Mouse (Mus musculus): ENCODE measurements around the gene Enthd1.
A peak's percentile ranks its signal among the peaks of the same experiment; 100 is the strongest.

The Enthd1 gene

GRCm38 (mm10) chr15:80482348-80482747, 82.6 kb downstream of the Enthd1 start:
- DNase-seq, result no peak

GRCm38 (mm10) chr15:80474429-80475002, 90.4 kb downstream of the Enthd1 start:
- no peak for DNase-seq

- no peak for DNase-seq
Measured at GRCm38 (mm10) chr15:80467876-80468275, 97.1 kb downstream of the Enthd1 start.

DNA sequence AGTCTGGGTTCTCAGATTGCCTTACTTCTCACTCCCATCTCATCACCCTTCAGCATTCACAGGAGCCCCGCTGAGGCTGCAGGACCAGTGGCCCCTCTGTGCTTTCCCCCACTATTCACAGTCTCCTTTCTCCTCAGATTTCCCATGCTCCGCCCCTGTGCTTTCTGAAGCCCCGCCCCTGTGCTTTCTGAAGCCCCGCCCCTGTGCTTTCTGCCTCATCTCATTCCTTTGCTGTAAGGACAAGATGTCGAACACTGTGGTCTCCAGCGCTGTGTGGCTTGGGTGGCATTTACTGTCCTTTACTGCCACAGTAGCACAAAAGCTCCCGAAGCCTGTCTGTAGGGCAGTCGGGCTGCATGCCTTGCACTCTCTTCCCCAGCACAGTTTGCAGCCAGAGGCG, 102.8 kb downstream of the Enthd1 start:
- no peak for DNase-seq

DNA sequence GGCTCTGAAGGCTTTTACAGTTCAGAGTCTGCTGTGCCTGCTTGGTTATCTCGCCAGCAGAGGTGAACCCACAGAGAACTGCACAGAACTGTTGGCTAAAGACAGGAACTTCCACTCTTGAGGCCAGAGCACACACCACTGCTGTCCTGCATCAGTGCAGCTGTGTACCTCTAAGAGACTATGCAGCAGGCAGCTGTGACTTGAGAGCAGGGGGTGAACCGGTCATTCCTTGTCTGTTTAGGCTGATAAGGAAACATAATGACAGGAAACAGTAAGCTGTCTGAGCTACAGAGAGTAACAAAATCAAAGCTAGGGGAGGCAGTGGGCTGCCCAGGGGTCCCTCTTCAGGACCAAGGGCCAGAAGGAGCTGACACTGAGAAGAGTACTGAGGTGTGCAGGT, 103.5 kb downstream of the Enthd1 start:
- DNase-seq, result no peak

GRCm38 (mm10) chr15:80460011-80460410, 104.9 kb downstream of the Enthd1 start:
- peak; percentile 14 for DNase-seq

GRCm38 (mm10) chr15:80457984-80458383, 107.0 kb downstream of the Enthd1 start:
- DNase-seq, result no peak

DNA sequence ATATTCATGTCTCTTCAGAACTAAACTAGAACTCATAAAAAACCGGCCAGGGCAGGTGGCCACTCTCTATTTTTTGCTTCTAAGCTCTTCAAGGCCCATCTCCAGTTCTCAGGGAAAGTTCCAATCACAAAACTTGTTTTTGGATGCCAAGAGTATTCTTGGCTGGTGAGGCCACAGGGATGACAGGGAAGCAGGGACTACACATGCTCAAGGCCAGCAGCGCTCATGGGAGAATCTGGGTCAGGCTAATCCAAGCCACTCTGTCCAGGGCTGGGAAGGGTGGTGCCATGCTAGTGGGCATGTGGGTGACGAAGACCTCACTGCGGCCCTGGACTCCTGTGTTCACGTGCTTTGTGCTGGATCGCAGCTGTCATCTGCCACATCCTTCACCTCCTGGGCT, 110.5 kb downstream of the Enthd1 start:
- DNase-seq, result no peak

DNA sequence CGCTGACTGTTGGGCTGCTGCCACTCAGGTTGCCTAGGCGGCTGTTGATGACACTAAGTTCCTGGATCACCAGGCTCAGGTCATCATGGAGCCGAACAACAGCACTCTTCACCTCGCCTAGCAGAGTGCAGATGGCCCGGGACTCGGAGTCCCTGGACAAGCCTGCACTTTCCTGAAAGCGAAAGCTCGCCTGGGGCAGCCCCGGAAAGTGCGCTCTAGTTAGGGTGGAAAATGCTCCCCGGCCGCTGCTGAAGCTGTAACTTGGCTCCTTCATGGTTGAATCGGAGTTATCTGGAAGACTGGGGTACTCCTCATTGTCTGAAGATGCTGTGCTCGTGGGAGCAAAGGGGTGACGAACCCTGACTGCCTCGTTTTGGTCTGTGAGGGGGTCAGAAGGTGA, 112.5 kb downstream of the Enthd1 start:
- no peak for DNase-seq

GRCm38 (mm10) chr15:80445956-80446687, 118.8 kb downstream of the Enthd1 start:
- DNase-seq, result no peak

GRCm38 (mm10) chr15:80440195-80440594, 124.8 kb downstream of the Enthd1 start:
- DNase-seq, result no peak

GRCm38 (mm10) chr15:80438423-80438822, 126.5 kb downstream of the Enthd1 start:
- DNase-seq, result no peak

DNA sequence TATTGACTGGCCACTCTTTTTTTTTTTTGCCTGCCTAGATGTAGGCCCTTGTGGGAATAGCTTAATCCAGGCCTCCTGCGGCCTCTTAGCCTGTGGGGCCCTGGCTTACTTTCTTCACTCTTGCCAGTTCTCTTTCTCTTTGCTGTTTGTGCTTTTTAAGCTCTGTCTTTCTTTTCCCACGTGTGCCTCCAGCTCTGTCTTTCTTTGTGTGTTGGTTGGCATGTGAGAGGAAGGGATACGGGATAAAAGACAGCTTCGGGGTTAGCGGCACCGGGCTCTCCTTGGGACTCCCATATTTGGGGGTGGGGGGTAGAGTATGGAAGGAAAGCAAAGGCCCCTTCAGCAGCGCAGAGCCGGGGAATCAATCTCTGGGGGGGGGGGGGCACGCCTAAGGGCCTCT, 127.0 kb downstream of the Enthd1 start:
- DNase-seq, result no peak

GRCm38 (mm10) chr15:80436961-80437360, 128.0 kb downstream of the Enthd1 start:
- DNase-seq, result no peak

DNA sequence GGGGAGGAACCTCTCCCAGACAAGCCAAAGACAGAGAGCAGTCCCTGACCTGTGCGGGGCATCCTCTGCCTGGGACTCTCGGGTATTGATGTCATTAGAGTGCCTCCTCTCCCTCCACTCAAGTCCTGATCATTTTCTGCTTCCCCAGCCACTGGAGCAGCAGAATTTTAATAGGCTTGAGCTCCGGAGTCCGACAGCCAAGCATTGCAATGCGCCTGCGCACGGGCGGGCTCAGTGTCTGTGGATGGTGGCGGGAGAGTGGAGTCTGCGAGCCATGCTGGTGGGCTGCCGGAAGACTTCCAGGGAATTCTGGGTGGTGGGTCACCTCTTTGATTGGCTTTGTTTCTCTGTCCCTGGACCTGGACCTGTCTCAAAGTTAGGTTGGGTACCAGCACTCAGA, 134.6 kb downstream of the Enthd1 start:
- peak; percentile 33 for DNase-seq

DNA sequence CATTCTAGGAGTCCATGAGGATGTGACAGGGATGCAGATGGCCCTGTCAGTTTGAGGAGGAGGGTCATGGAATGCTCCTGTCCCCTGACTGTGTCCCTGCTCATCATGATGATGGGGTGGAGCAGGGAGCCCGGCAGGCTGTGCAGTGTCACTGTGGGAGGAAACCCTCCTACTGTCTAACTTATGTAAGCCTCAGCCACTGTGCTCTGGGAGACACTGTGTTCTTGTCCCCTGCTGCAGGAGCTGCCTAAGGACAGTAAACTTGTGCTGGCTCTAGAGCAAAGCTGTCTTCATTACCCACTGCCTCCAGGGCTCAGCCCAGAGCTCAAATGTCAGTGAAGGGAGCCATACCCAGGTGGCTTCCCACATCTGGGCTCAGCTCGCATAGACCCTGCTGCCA, 146.8 kb downstream of the Enthd1 start:
- no peak for DNase-seq

DNA sequence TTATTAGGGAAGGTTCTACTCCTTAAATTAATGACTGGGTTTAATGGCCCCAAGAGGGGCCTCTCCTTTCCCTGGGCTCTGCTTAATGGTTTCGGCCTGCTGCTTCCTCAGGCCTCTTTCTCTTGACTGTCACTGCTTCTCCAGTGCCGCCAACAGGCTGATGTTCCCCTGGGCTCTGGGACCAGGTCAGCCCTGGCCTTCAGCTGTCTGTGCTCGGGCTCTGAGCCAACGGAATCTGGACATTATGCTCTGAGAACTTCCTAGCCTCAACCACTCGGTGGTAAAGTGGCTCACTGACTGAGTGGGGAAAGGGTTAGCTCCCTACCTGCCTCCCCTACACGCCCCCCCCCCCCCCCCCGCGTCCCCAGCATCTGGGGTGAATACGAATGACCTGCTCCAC, 147.9 kb downstream of the Enthd1 start:
- no peak for DNase-seq

DNA sequence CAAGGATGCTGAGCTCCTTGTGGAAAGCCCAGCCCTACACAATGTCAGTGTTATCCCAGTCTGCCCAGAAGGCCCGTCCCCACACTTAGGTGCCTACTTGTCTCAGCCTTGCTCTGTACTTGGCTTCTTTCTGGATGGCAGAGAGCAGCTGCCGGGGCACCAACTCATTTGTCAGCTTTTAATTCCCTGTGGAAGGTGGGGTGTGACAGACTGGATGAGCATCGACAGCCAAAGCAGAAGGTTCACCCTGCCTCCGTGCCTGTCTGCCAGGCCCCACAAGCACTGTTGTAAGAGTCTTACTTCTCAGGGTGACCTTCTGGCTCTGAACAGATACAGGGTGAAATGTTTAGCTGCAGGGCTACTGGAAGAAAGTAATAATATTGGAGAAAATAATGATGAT, 149.8 kb downstream of the Enthd1 start:
- DNase-seq, result no peak

- DNase-seq, result peak; percentile 56
Measured at GRCm38 (mm10) chr15:80413988-80414721, 150.8 kb downstream of the Enthd1 start.

DNA sequence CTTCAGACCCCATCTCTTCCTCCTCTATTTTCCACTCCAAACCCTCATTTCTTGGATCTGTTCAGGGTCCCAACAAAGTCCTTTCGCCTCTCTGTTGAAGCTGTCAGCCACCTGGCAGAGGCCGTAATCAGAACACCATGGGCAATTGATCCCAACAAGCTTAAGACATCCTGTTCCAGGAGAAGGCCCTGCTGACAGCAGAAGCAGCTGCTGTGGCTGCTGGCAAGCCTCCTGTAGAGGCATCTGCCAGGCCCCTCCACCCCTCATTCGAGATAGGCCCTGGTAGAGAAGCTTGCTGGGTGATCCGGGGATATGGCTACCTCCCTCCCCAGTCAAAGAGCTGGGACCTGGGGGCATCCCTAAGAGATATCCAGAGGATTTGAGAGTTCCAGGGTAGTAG, 151.9 kb downstream of the Enthd1 start:
- DNase-seq, result no peak

GRCm38 (mm10) chr15:80410661-80411060, 154.3 kb downstream of the Enthd1 start:
- DNase-seq, result no peak

DNA sequence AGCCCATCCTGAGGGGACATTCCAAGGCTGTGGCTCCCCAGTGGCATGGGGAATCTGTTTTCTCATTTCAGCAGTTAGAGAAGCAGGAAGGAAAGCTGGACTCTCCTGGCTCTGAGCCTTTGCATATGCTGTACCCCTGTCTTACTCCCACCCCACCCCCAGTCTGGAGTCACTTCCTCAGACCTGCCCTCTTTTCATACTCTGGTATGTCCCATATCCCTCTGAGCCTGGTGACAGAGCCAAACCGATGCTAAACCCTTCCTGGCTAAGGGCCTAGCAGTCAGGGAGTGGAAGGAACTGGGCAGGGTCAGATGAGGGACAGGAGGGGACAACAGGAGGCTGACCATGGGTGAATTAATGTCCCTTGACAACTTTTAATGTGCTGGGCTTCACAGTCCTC, 157.1 kb downstream of the Enthd1 start:
- DNase-seq, result no peak
